Mouse (Mus musculus): Measurements from ENCODE around the gene Gm21750. TPM values are rescaled to one million over a fixed set of nuclear protein-coding genes. Genes with fewer than 3 reads are reported as not detected.
"Not testable (repeated sequence)": the region's sequence is repeated elsewhere in the genome, so short reads cannot be mapped to it uniquely, and the experiment has no call there.

Gm21750 gene
- not detected in 2 replicates for total RNA-seq (2012; rRNA removed)
- polyA plus RNA-seq (2012; ENCODE audit: insufficient read depth in 1 of 2, insufficient read length in 2 of 2, low read depth in 1 of 2, low replicate concordance in 2 of 2, missing spikeins in 1 of 2) = not detected

- H3K27ac ChIP-seq (ENCODE audit: control insufficient read depth, low read depth, low read length); H3K4me1 ChIP-seq (ENCODE audit: control insufficient read depth in 1 of 2, insufficient read depth in 2 of 2, low read length in 2 of 2); H3K9me3 ChIP-seq (replicated peaks; ENCODE audit: insufficient read depth, low read length); H3K79me2 ChIP-seq (ENCODE audit: control insufficient read depth, insufficient read depth, low read length, poor library complexity); H3K36me3 ChIP-seq (ENCODE audit: control insufficient read depth in 1 of 2, insufficient read depth in 2 of 2, low read length in 2 of 2); DNase-seq (ENCODE audit: low read depth, low spot score); H3K9ac ChIP-seq (ENCODE audit: control insufficient read depth, low read depth, low read length, poor library complexity, severe bottlenecking); H3K27me3 ChIP-seq (ENCODE audit: control insufficient read depth in 1 of 2, insufficient read depth in 2 of 2, low read length in 2 of 2); H3K4me3 ChIP-seq (ENCODE audit: control insufficient read depth in 1 of 2, insufficient read depth in 1 of 2, low read depth in 2 of 2, low read length in 2 of 2): not testable (repeated sequence)
Observed at GRCm38 (mm10) chr14:73660925-73661324, at the start of gene Gm21750. Gm21750 (plus strand) TSS chr14:73661225.

DNA sequence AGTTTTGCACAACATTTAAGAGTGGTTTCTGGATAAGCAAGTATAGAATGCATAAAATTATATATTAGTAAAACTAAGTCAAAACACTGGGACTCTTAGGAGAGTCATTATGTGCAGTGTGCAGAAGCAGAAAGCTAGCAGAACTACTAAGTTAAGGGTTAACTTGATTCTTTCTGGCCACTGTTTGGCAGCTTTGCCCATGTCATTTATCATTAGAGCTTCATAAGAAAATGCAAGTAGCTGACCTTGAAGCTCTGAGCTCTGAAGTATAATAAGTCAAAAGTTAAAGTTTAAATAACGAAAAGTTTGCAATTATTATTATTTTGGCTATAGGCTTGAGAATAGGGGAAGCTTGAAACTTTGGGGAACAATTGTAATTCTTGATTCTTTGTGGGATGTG, 46.1 kb upstream of the Gm21750 start:
- H3K4me3 ChIP-seq (ENCODE audit: control insufficient read depth in 1 of 2, insufficient read depth in 1 of 2, low read depth in 2 of 2, low read length in 2 of 2); H3K27me3 ChIP-seq (ENCODE audit: control insufficient read depth in 1 of 2, insufficient read depth in 2 of 2, low read length in 2 of 2); H3K27ac ChIP-seq (ENCODE audit: control insufficient read depth, low read depth, low read length); H3K36me3 ChIP-seq (ENCODE audit: control insufficient read depth in 1 of 2, insufficient read depth in 2 of 2, low read length in 2 of 2); H3K9ac ChIP-seq (ENCODE audit: control insufficient read depth, low read depth, low read length, poor library complexity, severe bottlenecking); H3K4me1 ChIP-seq (ENCODE audit: control insufficient read depth in 1 of 2, insufficient read depth in 2 of 2, low read length in 2 of 2); H3K9me3 ChIP-seq (replicated peaks; ENCODE audit: insufficient read depth, low read length); DNase-seq (ENCODE audit: low read depth, low spot score); H3K79me2 ChIP-seq (ENCODE audit: control insufficient read depth, insufficient read depth, low read length, poor library complexity): not testable (repeated sequence)

- Histone ChIP-seq H3K4me3 (ENCODE audit: control insufficient read depth in 1 of 2, insufficient read depth in 1 of 2, low read depth in 2 of 2, low read length in 2 of 2) (no peak overlapping the region), H3K4me1 (ENCODE audit: control insufficient read depth in 1 of 2, insufficient read depth in 2 of 2, low read length in 2 of 2) (no peaks in the 10 kb centered on the region), H3K9me3 (replicated peaks; ENCODE audit: insufficient read depth, low read length) (no peaks in the 10 kb centered on the region), H3K27me3 (ENCODE audit: control insufficient read depth in 1 of 2, insufficient read depth in 2 of 2, low read length in 2 of 2) (no peaks in the 10 kb centered on the region), H3K9ac (ENCODE audit: control insufficient read depth, low read depth, low read length, poor library complexity, severe bottlenecking) (no peak overlapping the region), H3K79me2 (ENCODE audit: control insufficient read depth, insufficient read depth, low read length, poor library complexity) (no peaks in the 10 kb centered on the region), H3K36me3 (ENCODE audit: control insufficient read depth in 1 of 2, insufficient read depth in 2 of 2, low read length in 2 of 2) (no peaks in the 10 kb centered on the region), H3K27ac (ENCODE audit: control insufficient read depth, low read depth, low read length) (no peak overlapping the region)
- DNase-seq (ENCODE audit: low read depth, low spot score) = no peak
- no peak for TF ChIP-seq CHD2 (IDR thresholded peaks at IDR 0.05; ENCODE audit: low read length)
- TF ChIP-seq E2F4 (IDR thresholded peaks at IDR 0.05; ENCODE audit: borderline replicate concordance, low read depth, low read length) = no peak
- no peak for TF ChIP-seq JUND (IDR thresholded peaks at IDR 0.05; ENCODE audit: low read depth, low read length)
- no peak for TF ChIP-seq RCOR1 (IDR thresholded peaks at IDR 0.05; ENCODE audit: low read depth, low read length)
Observed at GRCm38 (mm10) chr14:73620880-73621279, 40.1 kb upstream of the Gm21750 start.

- Histone ChIP-seq H3K79me2 (ENCODE audit: control insufficient read depth, insufficient read depth, low read length, poor library complexity) (no peaks in the 10 kb centered on the region), H3K27ac (ENCODE audit: control insufficient read depth, low read depth, low read length) (no peak overlapping the region), H3K36me3 (ENCODE audit: control insufficient read depth in 1 of 2, insufficient read depth in 2 of 2, low read length in 2 of 2) (no peaks in the 10 kb centered on the region), H3K27me3 (ENCODE audit: control insufficient read depth in 1 of 2, insufficient read depth in 2 of 2, low read length in 2 of 2) (no peaks in the 10 kb centered on the region), H3K9ac (ENCODE audit: control insufficient read depth, low read depth, low read length, poor library complexity, severe bottlenecking) (no peak overlapping the region), H3K4me1 (ENCODE audit: control insufficient read depth in 1 of 2, insufficient read depth in 2 of 2, low read length in 2 of 2) (no peaks in the 10 kb centered on the region), H3K4me3 (ENCODE audit: control insufficient read depth in 1 of 2, insufficient read depth in 1 of 2, low read depth in 2 of 2, low read length in 2 of 2) (no peak overlapping the region), H3K9me3 (replicated peaks; ENCODE audit: insufficient read depth, low read length) (no peaks in the 10 kb centered on the region)
- TF ChIP-seq USF1 (IDR thresholded peaks at IDR 0.05; ENCODE audit: low read depth, low read length) (no peak), EP300 (IDR thresholded peaks at IDR 0.05; ENCODE audit: low read depth in 1 of 2, low read length in 2 of 2) (no peak), TAL1 (IDR thresholded peaks at IDR 0.05; ENCODE audit: low read length) (no peak), TBP (IDR thresholded peaks at IDR 0.05; ENCODE audit: low read depth, low read length) (no peak), ELF1 (IDR thresholded peaks at IDR 0.05; ENCODE audit: low read depth, low read length) (no peak), POLR2A (IDR thresholded peaks at IDR 0.05; ENCODE audit: control insufficient read depth in 1 of 2, insufficient read depth in 1 of 2, low read depth in 1 of 2, low read length in 2 of 2, poor library complexity in 1 of 2) (no peak), NELFE (IDR thresholded peaks at IDR 0.05; ENCODE audit: low read depth, low read length) (no peak), POLR2AphosphoS5 (IDR thresholded peaks at IDR 0.05; ENCODE audit: borderline replicate concordance, low read depth, low read length) (no peak), ETS1 (IDR thresholded peaks at IDR 0.05; ENCODE audit: low read depth, low read length) (no peak), ZMIZ1 (IDR thresholded peaks at IDR 0.05; ENCODE audit: low read depth, low read length) (no peak), GATA1 (IDR thresholded peaks at IDR 0.05; ENCODE audit: low read depth, low read length) (no peak)
- DNase-seq (ENCODE audit: low read depth, low spot score) = no peak
Observed at GRCm38 (mm10) chr14:73622988-73623387, 38.0 kb upstream of the Gm21750 start.

Measured in MEL (cell line).